Mouse (Mus musculus): Measurements from ENCODE around the gene Sod3. TPM values are rescaled to one million over a fixed set of nuclear protein-coding genes. Genes with fewer than 3 reads are reported as not detected.

Gene Sod3
- polyA plus RNA-seq (2017; shearing (Covaris generic)) = 0.10 TPM

DNA sequence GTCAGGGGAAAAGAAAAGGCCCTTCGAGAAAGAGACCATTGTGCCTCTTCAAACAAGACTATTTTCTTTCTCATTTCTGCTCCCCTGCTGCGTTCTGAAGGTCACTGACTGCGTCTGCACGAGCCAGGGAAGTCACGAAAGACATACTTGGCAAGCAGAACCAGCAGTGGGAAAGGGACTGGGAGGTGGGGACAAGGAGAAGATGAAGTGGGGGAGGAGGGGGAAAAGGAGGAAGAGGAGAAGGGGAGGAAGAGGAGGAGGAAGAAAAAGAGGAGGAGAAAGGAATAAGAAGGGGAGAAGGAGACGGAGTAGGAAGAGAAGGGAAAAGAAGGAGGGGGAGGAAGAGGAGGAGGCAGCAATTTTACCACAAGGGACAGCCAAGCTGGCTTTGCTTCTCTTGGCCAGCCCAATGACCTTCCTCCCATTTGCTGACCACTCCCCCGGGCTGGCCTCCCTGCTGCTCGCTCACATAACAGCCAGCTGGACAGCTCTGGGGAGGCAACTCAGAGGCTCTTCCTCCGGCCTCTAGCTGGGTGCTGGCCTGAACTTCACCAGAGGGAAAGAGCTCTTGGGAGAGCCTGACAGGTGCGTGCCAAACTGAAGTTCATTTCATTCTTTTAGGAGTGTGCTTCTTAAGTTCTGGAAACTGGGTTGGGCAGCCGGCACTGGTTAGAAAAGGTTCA is at the start of gene Sod3:
Gene Sod3 (plus strand): TSS at position 324 of the 683 bp plus-strand sequence.

Other genes with a start within 250 kb of the Sod3 start
- 207 TPM for gene Dhx15, start 173.3 kb upstream of the Sod3 start, polyA plus RNA-seq (2017; shearing (Covaris generic))
- gene Ccdc149, start 107.7 kb downstream of the Sod3 start, polyA plus RNA-seq (2017; shearing (Covaris generic)) = not detected
- not detected for gene Lgi2, start 202.7 kb downstream of the Sod3 start, polyA plus RNA-seq (2017; shearing (Covaris generic))

Measured in effector memory CD4-positive, alpha-beta T cell, adult 5 months (primary cell).